Mouse (Mus musculus) small intestine, adult 2 months (tissue): ENCODE measurements around the gene Carhsp1.
A peak's percentile ranks its signal among the peaks of the same experiment; 100 is the strongest.

ENCODE experiments used
- CTCF ChIP-seq: fragments of 200-500 bp; IDR thresholded peaks from 2 replicates; pipeline ENCODE4 v1.5.1; 2012; ENCODE audit warnings: low read depth, mild to moderate bottlenecking, control low read depth, inconsistent platforms, low read length, moderate library complexity, mixed read lengths; ENCODE audit not compliant: insufficient replicate concordance, insufficient read length; ENCODE audit errors: extremely low read depth
- POLR2A ChIP-seq: fragments of 200-500 bp; IDR thresholded peaks from 2 replicates; pipeline ENCODE4 v1.6.1; 2012; ENCODE audit warnings: low read depth, mild to moderate bottlenecking, control low read depth, inconsistent platforms, low read length, moderate library complexity

DNA sequence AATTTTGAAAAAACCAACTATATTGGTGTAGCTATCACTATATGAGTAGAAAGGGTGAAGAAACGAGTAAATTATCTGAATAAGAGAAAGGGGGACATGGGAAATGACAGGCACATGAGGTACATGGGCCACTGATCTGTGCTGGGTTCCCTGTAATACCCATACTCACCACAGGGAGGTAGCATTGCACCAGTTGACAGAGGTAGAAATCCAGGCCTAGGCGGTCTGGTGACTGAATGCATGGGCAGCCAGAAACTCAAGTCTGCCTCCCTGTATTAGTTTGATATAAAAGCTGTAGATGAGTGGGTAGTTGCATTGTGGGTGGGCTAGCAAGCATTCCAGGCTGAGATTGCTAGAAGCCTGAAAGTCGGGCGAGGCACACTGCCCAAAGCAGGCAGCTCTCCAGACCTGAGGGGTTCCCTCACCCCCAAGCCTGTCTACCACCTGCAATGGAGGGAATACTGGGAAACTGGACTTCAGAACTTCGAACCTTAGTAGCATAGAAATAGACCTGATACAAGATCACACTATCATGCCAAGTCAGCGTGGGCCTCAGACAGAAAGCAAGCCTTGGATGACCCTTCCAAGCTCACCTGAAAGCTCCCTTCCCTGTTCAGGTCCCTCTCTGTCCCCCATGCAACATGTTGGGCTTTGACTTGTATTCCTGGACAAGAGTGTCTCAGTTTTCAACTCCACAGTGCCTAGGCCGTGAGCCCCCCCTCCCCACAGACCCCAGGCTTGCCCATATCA lies 14.3 kb upstream of the Carhsp1 start:
- TF ChIP-seq POLR2A, result no peak
- TF ChIP-seq CTCF, result peak; percentile 74; the same call in 1 of the 2 replicates
